Mouse (Mus musculus) C2C12 (cell line): ENCODE data around the gene Olfr1393. TPM values are rescaled to one million over a fixed set of nuclear protein-coding genes. Genes with fewer than 3 reads are reported as not detected.
"Not testable (repeated sequence)": the region's sequence is repeated elsewhere in the genome, so short reads cannot be mapped to it uniquely, and the experiment has no call there.

Experiments
- H3K27me3 ChIP-seq: one replicate; pipeline ENCODE4 v1.6.1; 2011; ENCODE audit not compliant: control insufficient read depth, insufficient read depth, insufficient read length
- H3K36me3 ChIP-seq: one replicate; pipeline ENCODE4 v1.6.1; 2011; ENCODE audit not compliant: control insufficient read depth, insufficient read depth
- H3K4me3 ChIP-seq: one replicate; pipeline ENCODE4 v1.5.1; 2011; ENCODE audit warnings: mild to moderate bottlenecking, control low read depth; ENCODE audit not compliant: poor library complexity, insufficient read depth, severe bottlenecking
- H3K79me2 ChIP-seq: one replicate; pipeline ENCODE4 v1.6.1; 2011; ENCODE audit not compliant: control insufficient read depth, insufficient read depth
- H3K79me3 ChIP-seq: one replicate; pipeline ENCODE4 v1.6.1; 2011; ENCODE audit warnings: low read depth, control low read depth
- H3ac ChIP-seq: one replicate; pipeline ENCODE3; 2011; ENCODE audit warnings: low read depth; ENCODE audit not compliant: control insufficient read depth, insufficient read length
- CEBPB ChIP-seq: IDR thresholded peaks from one replicate; pipeline ENCODE4 v1.6.1; 2011; ENCODE audit warnings: low read depth, mild to moderate bottlenecking, control low read depth, moderate library complexity
- CTCF ChIP-seq: IDR thresholded peaks from one replicate; pipeline ENCODE4 v1.5.1; 2011; ENCODE audit not compliant: control insufficient read depth, insufficient read depth, insufficient read length
- FOSL1 ChIP-seq: IDR thresholded peaks from one replicate; pipeline ENCODE4 v1.8.0; 2011; ENCODE audit warnings: mild to moderate bottlenecking, low read length; ENCODE audit not compliant: poor library complexity, insufficient read depth, severe bottlenecking
- MAX ChIP-seq: IDR thresholded peaks from one replicate; pipeline ENCODE4 v1.6.1; 2011; ENCODE audit warnings: mild to moderate bottlenecking, control low read depth
- MYOD1 ChIP-seq: IDR thresholded peaks from one replicate; pipeline ENCODE4 v1.6.1; 2011; ENCODE audit warnings: low read depth; ENCODE audit not compliant: control insufficient read depth, insufficient read length
- MYOG ChIP-seq: IDR thresholded peaks from one replicate; pipeline ENCODE4 v1.6.1; 2011; ENCODE audit not compliant: control insufficient read depth, insufficient read length; ENCODE audit errors: extremely low read depth
- USF1 ChIP-seq: IDR thresholded peaks from one replicate; pipeline ENCODE4 v1.6.1; 2011; ENCODE audit warnings: low read depth, mild to moderate bottlenecking, control low read depth, moderate library complexity
- polyA plus RNA-seq: library from polyadenylated mRNA; unstranded; fragments of >200 nt; fragmentation: generic; extraction: Trizol; gene quantifications from one replicate; pipeline ENCODE4 v1.2.1, GENCODE M21; 2012; ENCODE audit warnings: missing spikeins

Gene Olfr1393
- polyA plus RNA-seq, 1 experiment = not detected

DNA sequence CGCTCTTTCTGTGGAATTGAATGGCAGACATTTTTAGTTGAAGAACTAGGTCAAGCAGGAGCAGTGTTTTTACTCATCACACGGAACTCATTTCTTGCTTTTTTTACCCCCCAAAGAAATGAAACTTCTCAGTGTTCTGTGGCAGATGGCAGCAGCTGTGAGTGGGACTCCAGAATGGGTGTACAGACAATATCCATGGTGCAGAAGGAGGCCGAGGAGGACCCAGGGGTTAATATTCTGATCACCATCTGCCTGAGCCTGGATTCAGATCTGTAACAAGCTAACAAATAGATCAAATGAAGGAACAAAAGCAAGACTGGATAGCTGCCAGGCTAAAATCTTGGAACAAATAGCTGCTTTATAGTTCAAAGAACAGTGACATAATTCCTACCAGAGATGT, 14.7 kb downstream of the Olfr1393 start:
- H3K27me3 ChIP-seq = peaks cover 10% of the 10 kb centered on the region

DNA sequence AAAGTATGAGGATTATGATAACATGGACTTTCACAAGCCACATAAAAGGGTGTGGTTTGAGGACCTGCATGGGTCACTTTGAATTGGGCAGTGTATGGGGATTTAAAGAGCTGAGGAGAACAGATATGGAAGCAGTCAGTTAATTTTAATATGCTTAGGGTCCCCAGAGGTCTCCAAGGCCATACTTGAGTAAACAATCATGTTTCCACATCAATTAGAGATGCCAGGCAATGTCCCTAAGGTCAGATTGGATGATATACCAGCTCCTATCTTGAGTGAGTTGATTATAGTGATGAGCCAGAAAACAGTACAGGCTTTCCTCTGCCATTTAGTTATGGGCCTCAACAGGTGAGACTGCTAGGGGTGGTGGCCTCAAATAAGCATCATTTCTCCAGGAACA, 26.3 kb downstream of the Olfr1393 start, which contains the start of gene Olfr10:
Olfr10 (plus strand) TSS at position 301 of the 400 bp plus-strand sequence.
- TF ChIP-seq MAX (no peak), MYOD1 (no peak), MYOG (no peak), CEBPB (no peak), FOSL1 (no peak), USF1 (no peak), CTCF (no peak)
- no peaks in the 10 kb centered on the region for H3K79me2 ChIP-seq
- no peak within 1 kb of the TSS for H3ac ChIP-seq
- no peaks in the 10 kb centered on the region for H3K27me3 ChIP-seq
- no peaks in the 10 kb centered on the region for H3K79me3 ChIP-seq
- H3K4me3 ChIP-seq = no peak within 1 kb of the TSS
- H3K36me3 ChIP-seq = no peaks in the 10 kb centered on the region

More for the DNA sequence above, 14.7 kb downstream of the Olfr1393 start:
- H3K79me3 ChIP-seq = no peaks in the 10 kb centered on the region
- no peaks in the 10 kb centered on the region for H3K79me2 ChIP-seq
- H3K4me3 ChIP-seq = no peak overlapping the region
- no peak for TF ChIP-seq CTCF
- TF ChIP-seq FOSL1 = no peak
- TF ChIP-seq CEBPB = no peak
- no peak for TF ChIP-seq MYOD1
- no peak for TF ChIP-seq MAX
- TF ChIP-seq MYOG = no peak
- no peak for TF ChIP-seq USF1
- H3K36me3 ChIP-seq = no peaks in the 10 kb centered on the region
- no peak overlapping the region for H3ac ChIP-seq

DNA sequence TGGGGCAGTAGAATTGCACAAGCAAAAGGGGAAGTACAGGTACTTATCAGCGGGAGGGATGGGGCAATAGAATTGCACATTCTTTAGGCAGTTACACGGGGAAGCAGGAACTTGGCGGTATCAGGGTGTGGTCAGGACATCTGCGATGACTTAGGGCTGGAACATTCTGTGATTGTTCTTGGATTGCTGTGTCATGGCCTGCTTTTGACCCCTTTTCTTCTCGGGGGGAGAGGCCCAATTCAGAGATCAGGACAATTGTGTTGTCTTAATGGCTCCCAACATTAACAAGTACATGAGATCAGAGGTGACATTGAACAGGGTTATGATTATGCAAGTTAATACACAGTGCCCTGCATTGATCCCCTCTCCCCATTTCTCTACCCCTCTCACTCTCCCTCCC, 30.4 kb downstream of the Olfr1393 start:
- not testable (repeated sequence) for H3K4me3 ChIP-seq, H3K36me3 ChIP-seq, H3ac ChIP-seq, H3K79me2 ChIP-seq, H3K79me3 ChIP-seq, H3K27me3 ChIP-seq

DNA sequence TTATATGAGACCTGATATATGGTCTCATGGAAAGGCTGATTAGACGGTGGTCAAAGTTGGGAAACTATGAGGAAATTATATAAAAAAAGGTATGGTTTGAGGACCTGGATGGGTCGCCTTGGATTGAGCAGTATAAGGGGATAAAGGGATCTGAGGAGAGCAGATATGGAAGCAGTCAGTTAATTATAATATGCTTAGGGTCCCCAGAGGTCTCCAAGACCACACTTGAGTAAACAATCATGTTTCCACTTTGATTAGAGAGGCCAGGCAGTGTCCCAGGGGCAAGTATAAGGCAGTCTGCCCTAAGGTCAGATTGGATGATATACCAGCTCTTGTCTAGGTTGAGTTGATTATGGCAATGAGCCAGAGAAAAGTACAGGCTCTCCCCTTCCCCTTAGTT, 44.3 kb downstream of the Olfr1393 start, which contains the start of gene Olfr1391:
Olfr1391 (plus strand) TSS at position 301 of the 400 bp plus-strand sequence.
- no peaks in the 10 kb centered on the region for H3K79me3 ChIP-seq
- no peaks in the 10 kb centered on the region for H3K79me2 ChIP-seq
- no peak within 1 kb of the TSS for H3ac ChIP-seq
- no peaks in the 10 kb centered on the region for H3K36me3 ChIP-seq
- no peak for TF ChIP-seq FOSL1
- TF ChIP-seq CEBPB = no peak
- no peak for TF ChIP-seq USF1
- no peak for TF ChIP-seq MYOG
- TF ChIP-seq CTCF = no peak
- TF ChIP-seq MAX = no peak
- TF ChIP-seq MYOD1 = no peak
- H3K4me3 ChIP-seq = no peak within 1 kb of the TSS
- H3K27me3 ChIP-seq = no peaks in the 10 kb centered on the region

DNA sequence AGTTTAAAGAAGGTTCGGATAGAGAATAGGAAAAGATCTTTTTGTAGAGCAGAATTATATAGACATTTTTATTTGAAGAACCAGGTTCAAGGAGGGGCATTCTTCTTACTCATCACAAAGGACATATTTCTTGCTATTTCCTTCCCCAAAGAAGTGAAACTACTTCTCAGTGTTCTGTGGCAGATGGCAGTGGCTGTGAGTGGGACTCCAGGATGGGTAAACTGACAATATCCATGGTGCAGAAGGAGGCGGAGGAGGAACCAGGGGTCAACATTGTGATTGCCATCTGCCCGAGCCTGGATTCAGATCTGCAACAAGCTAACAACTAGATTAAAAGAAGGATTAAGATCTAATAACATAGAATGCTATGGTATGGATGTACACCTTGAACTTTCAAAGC, 48.6 kb downstream of the Olfr1393 start:
- TF ChIP-seq FOSL1 = no peak
- no peak for TF ChIP-seq CTCF
- TF ChIP-seq MYOG = no peak
- TF ChIP-seq USF1 = no peak
- no peak for TF ChIP-seq MYOD1
- no peak for TF ChIP-seq MAX
- TF ChIP-seq CEBPB = no peak
- no peaks in the 10 kb centered on the region for H3K79me2 ChIP-seq
- H3K79me3 ChIP-seq = no peaks in the 10 kb centered on the region
- no peak overlapping the region for H3ac ChIP-seq
- no peak overlapping the region for H3K4me3 ChIP-seq
- no peaks in the 10 kb centered on the region for H3K36me3 ChIP-seq
- H3K27me3 ChIP-seq = no peaks in the 10 kb centered on the region

DNA sequence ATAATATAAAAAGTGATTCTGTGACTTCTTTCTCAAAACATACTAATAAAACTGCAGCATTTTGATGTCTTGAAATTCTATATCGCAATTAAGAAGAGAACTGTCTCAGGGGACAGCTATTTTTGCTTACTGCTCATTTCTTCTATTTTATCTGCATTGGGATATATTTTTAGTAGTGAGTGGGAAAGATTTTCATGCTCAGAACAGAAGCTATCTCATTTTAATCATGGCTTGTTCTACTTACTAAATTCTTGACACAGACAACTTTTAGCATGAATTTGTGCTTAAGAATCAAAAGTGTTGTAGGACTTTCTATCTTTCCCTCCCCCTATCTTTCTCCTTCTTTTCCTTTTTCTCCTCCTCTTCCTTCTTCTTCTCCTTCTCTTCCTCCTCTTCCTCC, 51.6 kb downstream of the Olfr1393 start:
- no peaks in the 10 kb centered on the region for H3K36me3 ChIP-seq
- no peaks in the 10 kb centered on the region for H3K27me3 ChIP-seq
- H3K4me3 ChIP-seq = no peak overlapping the region
- no peak overlapping the region for H3ac ChIP-seq
- H3K79me3 ChIP-seq = no peaks in the 10 kb centered on the region
- H3K79me2 ChIP-seq = no peaks in the 10 kb centered on the region
- TF ChIP-seq USF1 (no peak), MYOD1 (no peak), MAX (no peak), CEBPB (no peak), MYOG (no peak)

Other genes with a start within 250 kb of the Olfr1393 start
- gene 9930111J21Rik2, start 227.1 kb upstream of the Olfr1393 start, polyA plus RNA-seq = 0.20 TPM
- 0.12 TPM for gene Tgtp2, start 214.1 kb upstream of the Olfr1393 start, polyA plus RNA-seq
- gene Ifi47, start 201.7 kb upstream of the Olfr1393 start, polyA plus RNA-seq = 1.7 TPM
- not detected for gene Olfr1396, start 163.4 kb upstream of the Olfr1393 start, polyA plus RNA-seq
- gene Olfr1395, start 136.0 kb upstream of the Olfr1393 start, polyA plus RNA-seq = not detected
- gene Olfr1394, start 123.9 kb upstream of the Olfr1393 start, polyA plus RNA-seq = not detected
- not detected for gene Btnl9, start 91.1 kb upstream of the Olfr1393 start, polyA plus RNA-seq
- 3.3 TPM for gene Zfp62, start 75.0 kb upstream of the Olfr1393 start, polyA plus RNA-seq
- gene Mgat1, start 34.1 kb upstream of the Olfr1393 start, polyA plus RNA-seq = 44.5 TPM
- gene Olfr1392, start 7.0 kb downstream of the Olfr1393 start, polyA plus RNA-seq = not detected
- gene Olfr10, start 26.4 kb downstream of the Olfr1393 start, polyA plus RNA-seq = not detected
- not detected for gene Olfr1391, start 44.4 kb downstream of the Olfr1393 start, polyA plus RNA-seq
- gene Olfr1390, start 56.9 kb downstream of the Olfr1393 start, polyA plus RNA-seq = not detected
- gene Olfr1389, start 144.8 kb downstream of the Olfr1393 start, polyA plus RNA-seq = not detected
- not detected for gene Olfr1388, start 158.3 kb downstream of the Olfr1393 start, polyA plus RNA-seq
- gene Olfr1387, start 177.0 kb downstream of the Olfr1393 start, polyA plus RNA-seq = not detected
- gene Olfr1386, start 186.7 kb downstream of the Olfr1393 start, polyA plus RNA-seq = not detected
- not detected for gene Olfr1385, start 210.8 kb downstream of the Olfr1393 start, polyA plus RNA-seq
- gene Olfr1384, start 228.4 kb downstream of the Olfr1393 start, polyA plus RNA-seq = not detected
- not detected for gene Olfr1383, start 241.3 kb downstream of the Olfr1393 start, polyA plus RNA-seq
- not detected for gene Olfr1382, start 249.9 kb downstream of the Olfr1393 start, polyA plus RNA-seq